Mouse (Mus musculus): ENCODE data around the gene Grik5.

GRCm38 (mm10) chr7:25063900-25064299 lies 8.2 kb downstream of the Grik5 start:
- TF ChIP-seq POLR2A (IDR thresholded peaks at IDR 0.05; ENCODE audit: borderline replicate concordance, extremely low read depth, insufficient read depth, insufficient read length, poor library complexity, severe bottlenecking): no peak
- TF ChIP-seq CTCF (IDR thresholded peaks at IDR 0.05; ENCODE audit: borderline replicate concordance, extremely low read depth, insufficient read depth, insufficient read length): no peak

Data from brain, embryonic 14.5 days (tissue).